Mouse (Mus musculus): Measurements from ENCODE around the gene Sema4g.

Sema4g gene

DNA sequence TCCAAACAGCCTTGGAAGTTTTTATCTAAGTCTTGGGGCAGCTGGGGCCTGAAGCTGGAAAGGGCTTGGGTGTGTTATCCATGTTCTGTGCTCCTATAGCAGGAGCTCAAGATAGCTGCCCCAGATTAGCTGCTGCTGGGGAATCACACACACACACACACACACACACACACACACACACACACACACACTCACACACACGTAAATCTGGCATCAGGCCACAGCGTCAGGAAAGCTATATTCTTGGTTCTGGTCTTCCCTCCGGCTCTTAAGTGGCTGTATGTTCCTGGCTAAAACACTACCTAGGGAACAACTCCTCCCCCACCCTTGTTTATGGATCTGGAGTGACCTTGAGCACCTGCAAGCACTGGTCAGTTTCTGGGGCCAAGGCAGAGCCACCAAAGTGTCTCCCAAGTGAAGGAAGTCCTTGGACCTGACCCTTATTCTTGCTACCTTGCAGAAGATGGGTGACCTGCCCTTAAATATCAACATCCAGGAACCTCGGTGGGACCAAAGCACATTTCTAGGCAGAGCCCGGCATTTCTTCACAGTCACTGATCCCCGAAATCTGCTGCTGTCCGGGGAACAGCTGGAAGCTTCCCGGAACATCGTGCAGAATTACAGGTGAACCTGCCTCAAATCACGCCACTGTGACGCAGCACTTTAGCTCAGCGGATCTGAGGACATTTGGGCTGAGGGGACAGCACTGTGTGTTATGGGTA, 59.9 kb downstream of the Sema4g start:
- no peak for DNase-seq (ENCODE audit: low spot score)

DNA sequence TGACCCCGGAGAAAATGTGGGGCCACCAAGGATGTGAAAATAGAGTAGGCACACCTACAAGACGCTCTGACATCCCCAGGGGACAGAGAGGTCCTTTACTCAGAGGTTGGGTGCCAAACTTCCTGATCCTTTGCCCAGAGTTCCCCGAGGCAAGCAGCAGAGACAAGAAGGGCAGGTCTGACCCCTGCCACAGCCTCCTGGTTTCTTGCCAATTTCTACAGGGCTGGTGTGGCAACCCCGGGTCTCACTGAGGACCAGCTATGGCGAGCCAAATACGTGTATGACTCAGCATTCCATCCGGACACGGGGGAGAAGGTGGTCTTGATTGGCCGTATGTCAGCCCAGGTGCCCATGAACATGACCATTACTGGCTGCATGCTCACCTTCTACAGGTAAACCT, 60.6 kb downstream of the Sema4g start:
- no peak for DNase-seq (ENCODE audit: low spot score)
